Mouse (Mus musculus): ENCODE results near the gene Zbtb8a.
"Not testable (repeated sequence)": the region's sequence is repeated elsewhere in the genome, so short reads cannot be mapped to it uniquely, and the experiment has no call there.

Gene Zbtb8a

GRCm38 (mm10) chr4:129377601-129378390 lies at the start of gene Zbtb8a:
Gene Zbtb8a (minus strand): TSS chr4:129378116.
- peak; percentile 47 to 70 for DNase-seq

- no peak for DNase-seq
Observed at GRCm38 (mm10) chr4:129418321-129418720, 40.4 kb upstream of the Zbtb8a start.

GRCm38 (mm10) chr4:129416478-129416877 lies 38.6 kb upstream of the Zbtb8a start:
- no peak for DNase-seq

GRCm38 (mm10) chr4:129415892-129416291 lies 38.0 kb upstream of the Zbtb8a start:
- no peak for DNase-seq

- peak in 1 of 2 experiments; percentile 23 for DNase-seq
Observed at GRCm38 (mm10) chr4:129410991-129411390, 33.1 kb upstream of the Zbtb8a start.

GRCm38 (mm10) chr4:129410532-129410931 lies 32.6 kb upstream of the Zbtb8a start:
- DNase-seq: not testable (repeated sequence)

- DNase-seq: peak; percentile 72 to 85
Observed at GRCm38 (mm10) chr4:129406447-129406846, 28.5 kb upstream of the Zbtb8a start.

GRCm38 (mm10) chr4:129399813-129400212 lies 21.9 kb upstream of the Zbtb8a start:
- no peak for DNase-seq

- DNase-seq: no peak
Observed at GRCm38 (mm10) chr4:129396960-129397359, 19.0 kb upstream of the Zbtb8a start.

- no peak for DNase-seq
Observed at GRCm38 (mm10) chr4:129394089-129394870, 16.4 kb upstream of the Zbtb8a start.

- DNase-seq: no peak
Observed at GRCm38 (mm10) chr4:129390936-129391557, 13.1 kb upstream of the Zbtb8a start.

- no peak for DNase-seq
Observed at GRCm38 (mm10) chr4:129390216-129390743, 12.4 kb upstream of the Zbtb8a start.

GRCm38 (mm10) chr4:129388404-129388803 lies 10.5 kb upstream of the Zbtb8a start:
- DNase-seq: no peak

GRCm38 (mm10) chr4:129386989-129387388 lies 9.1 kb upstream of the Zbtb8a start:
- no peak for DNase-seq

GRCm38 (mm10) chr4:129386269-129386946 lies 8.5 kb upstream of the Zbtb8a start:
- DNase-seq: no peak

GRCm38 (mm10) chr4:129385685-129386084 lies 7.8 kb upstream of the Zbtb8a start:
- DNase-seq: no peak

- peak; percentile 44 to 62 for DNase-seq
Observed at GRCm38 (mm10) chr4:129384440-129384839, 6.5 kb upstream of the Zbtb8a start.

- DNase-seq: peak in 1 of 2 experiments; percentile 16
Observed at GRCm38 (mm10) chr4:129383586-129383985, 5.7 kb upstream of the Zbtb8a start.

GRCm38 (mm10) chr4:129382488-129382887 lies 4.6 kb upstream of the Zbtb8a start:
- DNase-seq: peak in 1 of 2 experiments; percentile 16

- no peak for DNase-seq
Observed at GRCm38 (mm10) chr4:129382029-129382428, 4.1 kb upstream of the Zbtb8a start.

GRCm38 (mm10) chr4:129381148-129381547 lies 3.2 kb upstream of the Zbtb8a start:
- DNase-seq: no peak

- DNase-seq: no peak
Observed at GRCm38 (mm10) chr4:129379805-129380204, 1.9 kb upstream of the Zbtb8a start.
